Mouse (Mus musculus) myocyte (in vitro differentiated cells): ENCODE results near the gene Pcdh11x. TPM values are rescaled to one million over a fixed set of nuclear protein-coding genes. Genes with fewer than 3 reads are reported as not detected.

Experiments used
- H3K27me3 ChIP-seq: one replicate; pipeline ENCODE4 v1.6.1; 2011; ENCODE audit not compliant: control insufficient read depth, insufficient read depth, insufficient read length
- H3K36me3 ChIP-seq: one replicate; pipeline ENCODE4 v1.6.1; 2011; ENCODE audit not compliant: control insufficient read depth, insufficient read depth
- H3K4me2 ChIP-seq: one replicate; pipeline ENCODE4 v1.6.1; 2011; ENCODE audit warnings: low read depth, control low read depth
- H3K4me3 ChIP-seq: one replicate; pipeline ENCODE4 v1.5.1; 2011; ENCODE audit warnings: mild to moderate bottlenecking, control low read depth, moderate library complexity
- H3K79me2 ChIP-seq: one replicate; pipeline ENCODE4 v1.6.1; 2011; ENCODE audit not compliant: control insufficient read depth, insufficient read depth
- H3ac ChIP-seq: one replicate; pipeline ENCODE4 v1.6.1; 2011; ENCODE audit not compliant: control insufficient read depth, insufficient read length
- CEBPB ChIP-seq: IDR thresholded peaks from 2 replicates; pipeline ENCODE4 v1.6.1; 2011; ENCODE audit warnings: mild to moderate bottlenecking, moderate library complexity; ENCODE audit not compliant: poor library complexity, insufficient read depth, severe bottlenecking
- E2F4 ChIP-seq: IDR thresholded peaks from one replicate; pipeline ENCODE4 v1.6.1; 2011; ENCODE audit warnings: mild to moderate bottlenecking, control low read depth, moderate library complexity; ENCODE audit not compliant: insufficient read depth
- MAX ChIP-seq: IDR thresholded peaks from one replicate; pipeline ENCODE4 v1.6.1; 2011; ENCODE audit warnings: low read depth, mild to moderate bottlenecking, control low read depth
- MYOD1 ChIP-seq, 3 experiments: IDR thresholded peaks; one replicate each; pipeline ENCODE4 v1.6.1; 2011; ENCODE audit warnings: control low read depth in 2 of 3, low read depth in 2 of 3, mild to moderate bottlenecking in 2 of 3, moderate library complexity in 1 of 3; ENCODE audit not compliant: insufficient read length in 2 of 3, control insufficient read depth in 1 of 3
- MYOG ChIP-seq, 3 experiments: IDR thresholded peaks; one replicate each; pipeline ENCODE4 v1.6.1; 2011; ENCODE audit warnings: control low read depth in 2 of 3, low read depth in 2 of 3, mild to moderate bottlenecking in 2 of 3; ENCODE audit not compliant: insufficient read length in 2 of 3, control insufficient read depth in 1 of 3, insufficient read depth in 1 of 3
- POLR2A ChIP-seq: IDR thresholded peaks from one replicate; pipeline ENCODE4 v1.6.1; 2011; ENCODE audit warnings: low read depth, mild to moderate bottlenecking, control low read depth, moderate library complexity; ENCODE audit not compliant: insufficient read length
- POLR2AphosphoS2 ChIP-seq: IDR thresholded peaks from one replicate; pipeline ENCODE4 v1.6.1; 2011; ENCODE audit warnings: low read depth, control low read depth; ENCODE audit not compliant: insufficient read length
- REST ChIP-seq: IDR thresholded peaks from one replicate; pipeline ENCODE4 v1.6.1; 2011; ENCODE audit warnings: mild to moderate bottlenecking, control low read depth, moderate library complexity; ENCODE audit not compliant: insufficient read depth, insufficient read length
- SRF ChIP-seq: IDR thresholded peaks from one replicate; pipeline ENCODE4 v1.6.1; 2011; ENCODE audit warnings: low read depth; ENCODE audit not compliant: control insufficient read depth, insufficient read length
- TCF12 ChIP-seq: IDR thresholded peaks from one replicate; pipeline ENCODE4 v1.6.1; 2011; ENCODE audit warnings: mild to moderate bottlenecking, control low read depth; ENCODE audit not compliant: poor library complexity, insufficient read depth, severe bottlenecking
- TCF3 ChIP-seq: IDR thresholded peaks from one replicate; pipeline ENCODE4 v1.6.1; 2011; ENCODE audit warnings: low read depth, control low read depth; ENCODE audit not compliant: insufficient read length
- USF1 ChIP-seq: IDR thresholded peaks from one replicate; pipeline ENCODE4 v1.6.1; 2011; ENCODE audit warnings: low read depth, mild to moderate bottlenecking, control low read depth, moderate library complexity
- polyA plus RNA-seq: library from polyadenylated mRNA; unstranded; fragments of >200 nt; fragmentation: generic; extraction: Trizol; gene quantifications from one replicate; pipeline ENCODE4 v1.2.1, GENCODE M21; 2012; ENCODE audit warnings: missing spikeins

Pcdh11x gene
- polyA plus RNA-seq, 1 experiment: not detected

DNA sequence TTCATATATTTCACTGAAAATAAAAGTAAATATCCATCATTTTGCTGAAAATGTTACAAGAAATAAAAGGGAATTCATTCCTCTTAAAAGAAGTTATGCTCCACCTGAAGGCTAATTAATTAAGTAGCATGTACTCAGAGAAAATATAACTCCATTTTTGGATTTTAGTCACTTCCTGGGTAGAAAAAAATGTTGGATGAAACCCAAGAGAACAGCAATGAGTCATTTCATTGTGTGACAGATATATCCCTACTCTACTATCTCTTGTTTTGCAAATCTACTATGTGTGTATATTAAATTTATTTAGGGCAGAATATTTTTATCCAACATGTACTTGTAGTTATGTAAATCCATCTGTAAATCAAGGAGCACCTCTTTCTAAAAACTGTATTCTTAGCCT, 444.1 kb downstream of the Pcdh11x start:
- no peak overlapping the region for H3K4me2 ChIP-seq
- no peaks in the 10 kb centered on the region for H3K79me2 ChIP-seq
- H3K27me3 ChIP-seq: no peaks in the 10 kb centered on the region
- H3K36me3 ChIP-seq: no peaks in the 10 kb centered on the region
- TF ChIP-seq MAX (no peak), TCF12 (no peak), TCF3 (no peak), USF1 (no peak), REST (no peak), E2F4 (no peak), POLR2A (no peak), MYOG (IDR thresholded peaks at IDR 0.05; ENCODE audit: control insufficient read depth in 1 of 3, insufficient read depth in 1 of 3, insufficient read length in 2 of 3, low read depth in 2 of 3) (no peak), SRF (no peak), CEBPB (no peak), MYOD1 (IDR thresholded peaks at IDR 0.05; ENCODE audit: control insufficient read depth in 1 of 3, insufficient read length in 2 of 3, low read depth in 2 of 3) (no peak), POLR2AphosphoS2 (no peak)
- no peak overlapping the region for H3K4me3 ChIP-seq
- no peak overlapping the region for H3ac ChIP-seq

DNA sequence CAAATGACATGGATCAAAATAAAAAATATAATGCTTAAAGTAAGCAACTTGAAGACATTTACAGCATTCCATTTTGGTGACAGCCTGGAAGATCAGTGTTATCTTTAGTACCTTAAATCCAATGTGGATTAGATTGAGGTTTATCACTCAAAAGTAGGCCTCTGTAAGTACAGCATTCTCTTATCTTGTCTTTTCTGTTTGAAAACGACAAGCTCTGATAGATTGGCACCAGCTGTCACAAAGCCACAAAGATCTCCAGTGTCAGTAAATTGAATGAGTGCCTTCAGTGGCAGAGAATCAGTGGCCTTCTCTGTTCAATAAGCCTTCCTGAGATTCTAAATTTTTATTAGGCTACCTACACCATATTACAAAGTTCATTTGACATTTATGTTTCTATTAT, 445.7 kb downstream of the Pcdh11x start:
- H3K36me3 ChIP-seq: no peaks in the 10 kb centered on the region
- no peak overlapping the region for H3K4me3 ChIP-seq
- no peaks in the 10 kb centered on the region for H3K79me2 ChIP-seq
- H3K27me3 ChIP-seq: no peaks in the 10 kb centered on the region
- no peak overlapping the region for H3K4me2 ChIP-seq
- H3ac ChIP-seq: no peak overlapping the region
- no peak for TF ChIP-seq MAX
- TF ChIP-seq TCF12: no peak
- TF ChIP-seq TCF3: no peak
- TF ChIP-seq E2F4: no peak
- no peak for TF ChIP-seq MYOG (IDR thresholded peaks at IDR 0.05; ENCODE audit: control insufficient read depth in 1 of 3, insufficient read depth in 1 of 3, insufficient read length in 2 of 3, low read depth in 2 of 3)
- TF ChIP-seq CEBPB: no peak
- TF ChIP-seq SRF: no peak
- TF ChIP-seq POLR2A: no peak
- no peak for TF ChIP-seq USF1
- TF ChIP-seq POLR2AphosphoS2: no peak
- no peak for TF ChIP-seq MYOD1 (IDR thresholded peaks at IDR 0.05; ENCODE audit: control insufficient read depth in 1 of 3, insufficient read length in 2 of 3, low read depth in 2 of 3)
- no peak for TF ChIP-seq REST

DNA sequence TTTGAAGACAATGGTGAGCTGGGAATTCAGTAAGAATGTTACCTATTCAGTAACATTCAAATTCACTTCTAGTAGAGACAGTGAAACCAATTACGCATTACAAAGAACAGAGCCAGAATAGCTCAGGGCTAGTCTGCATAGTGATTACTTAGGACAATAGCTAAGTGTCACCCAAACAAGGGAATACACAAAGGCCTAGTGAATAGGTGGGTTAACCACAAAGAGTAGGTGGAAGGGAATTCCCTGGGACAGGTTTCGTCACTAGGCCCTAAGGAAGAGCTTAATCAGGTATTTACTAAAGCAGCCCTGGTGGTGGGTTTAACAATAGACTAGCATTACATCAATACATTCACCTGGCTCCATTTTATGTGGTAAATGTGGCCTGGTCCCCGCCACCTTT, 654.5 kb downstream of the Pcdh11x start:
- TF ChIP-seq SRF: no peak
- no peaks in the 10 kb centered on the region for H3K27me3 ChIP-seq
- H3K36me3 ChIP-seq: no peaks in the 10 kb centered on the region
- H3ac ChIP-seq: no peak overlapping the region
- no peak overlapping the region for H3K4me3 ChIP-seq
- no peaks in the 10 kb centered on the region for H3K79me2 ChIP-seq
- no peak overlapping the region for H3K4me2 ChIP-seq

Other genes starting within 250 kb of the Pcdh11x start
- gene H2afb3, start 22.8 kb downstream of the Pcdh11x start, polyA plus RNA-seq: not detected